Mouse (Mus musculus): ENCODE measurements around the gene E130311K13Rik. TPM values are rescaled to one million over a fixed set of nuclear protein-coding genes. Genes with fewer than 3 reads are reported as not detected.

Gene E130311K13Rik
- polyA plus RNA-seq (2015; fragmentation: Nextera tagmentation; extraction: Ambion mirVana), result 5.0 and 6.1 TPM in 2 replicates

GRCm38 (mm10) chr3:63928878-63929859, at the start of gene E130311K13Rik:
TSS of gene E130311K13Rik (minus strand) at chr3:63929472.
- peak; percentile 99 for ATAC-seq
- H3K36me3 ChIP-seq, result no peaks in the 10 kb centered on the region
- 6% methylated on average over 48 of the region's 48 CpGs for WGBS
- H3K9me3 ChIP-seq, result no peaks in the 10 kb centered on the region
- peak within 1 kb of the TSS; percentile 77 for H3K4me2 ChIP-seq (replicated peaks)
- peak within 1 kb of the TSS; percentile 51; the same call in 1 of the 2 replicates for H3K27ac ChIP-seq
- H3K4me3 ChIP-seq (replicated peaks), result peak within 1 kb of the TSS; percentile 70
- no peaks in the 10 kb centered on the region for H3K27me3 ChIP-seq (replicated peaks)
- no peaks in the 10 kb centered on the region for H3K4me1 ChIP-seq (replicated peaks)
- H3K9ac ChIP-seq, result peak within 1 kb of the TSS; percentile 90

- H3K4me3 ChIP-seq (replicated peaks), result no peak overlapping the region
Observed at GRCm38 (mm10) chr3:63977895-63978294, 48.6 kb upstream of the E130311K13Rik start.

GRCm38 (mm10) chr3:63975955-63976908, 47.0 kb upstream of the E130311K13Rik start, which contains the start of gene Gmps:
TSS of gene Gmps (plus strand) at chr3:63976106.
- peak; percentile 99 for ATAC-seq
- H3K9me3 ChIP-seq, result no peaks in the 10 kb centered on the region
- H3K4me2 ChIP-seq (replicated peaks), result peak within 1 kb of the TSS; percentile 72

More at GRCm38 (mm10) chr3:63977895-63978294, 48.6 kb upstream of the E130311K13Rik start:
- no peak overlapping the region for H3K27ac ChIP-seq
- H3K4me1 ChIP-seq (replicated peaks), result 0 out of 2 replicates have a peak, but pooled peaks cover 3% of the 10 kb centered on the region
- H3K9me3 ChIP-seq, result no peaks in the 10 kb centered on the region
- WGBS, result 67% methylated on average over 4 of the region's 4 CpGs
- 0 out of 2 replicates have a peak, but pooled peaks cover 9% of the 10 kb centered on the region for H3K36me3 ChIP-seq
- 0 out of 2 replicates have a peak overlapping the region, but pooled peaks have one; percentile 72 for H3K4me2 ChIP-seq (replicated peaks)
- H3K27me3 ChIP-seq (replicated peaks), result no peaks in the 10 kb centered on the region
- no peak overlapping the region for H3K9ac ChIP-seq
- no peak for ATAC-seq

GRCm38 (mm10) chr3:63965929-63966328, 36.7 kb upstream of the E130311K13Rik start:
- H3K4me1 ChIP-seq (replicated peaks), result 0 out of 2 replicates have a peak, but pooled peaks cover 4% of the 10 kb centered on the region
- H3K4me3 ChIP-seq (replicated peaks), result no peak overlapping the region
- no peak overlapping the region for H3K9ac ChIP-seq
- no peaks in the 10 kb centered on the region for H3K36me3 ChIP-seq
- 76% methylated on average over 2 of the region's 2 CpGs for WGBS
- ATAC-seq, result no peak
- no peak overlapping the region for H3K27ac ChIP-seq
- no peaks in the 10 kb centered on the region for H3K9me3 ChIP-seq
- no peak overlapping the region for H3K4me2 ChIP-seq (replicated peaks)
- H3K27me3 ChIP-seq (replicated peaks), result 0 out of 2 replicates have a peak, but pooled peaks cover 3% of the 10 kb centered on the region

More at GRCm38 (mm10) chr3:63975955-63976908, 47.0 kb upstream of the E130311K13Rik start, which contains the start of gene Gmps:
- H3K4me1 ChIP-seq (replicated peaks), result 0 out of 2 replicates have a peak, but pooled peaks cover 3% of the 10 kb centered on the region
- WGBS, result under 1% methylated on average over 67 of the region's 67 CpGs
- peak within 1 kb of the TSS; percentile 84 for H3K27ac ChIP-seq
- 0 out of 2 replicates have a peak, but pooled peaks cover 6% of the 10 kb centered on the region for H3K36me3 ChIP-seq
- peak within 1 kb of the TSS; percentile 84 for H3K9ac ChIP-seq
- no peaks in the 10 kb centered on the region for H3K27me3 ChIP-seq (replicated peaks)
- peak within 1 kb of the TSS; percentile 91 for H3K4me3 ChIP-seq (replicated peaks)

- no peak for ATAC-seq
- WGBS, result 79% methylated on average over 6 of the region's 6 CpGs
- 0 out of 2 replicates have a peak, but pooled peaks cover 4% of the 10 kb centered on the region for H3K4me1 ChIP-seq (replicated peaks)
- H3K4me2 ChIP-seq (replicated peaks), result peak overlapping the region; percentile 77
- 0 out of 2 replicates have a peak, but pooled peaks cover 3% of the 10 kb centered on the region for H3K27me3 ChIP-seq (replicated peaks)
- H3K36me3 ChIP-seq, result no peaks in the 10 kb centered on the region
- H3K27ac ChIP-seq, result no peak overlapping the region
- no peak overlapping the region for H3K9ac ChIP-seq
- no peaks in the 10 kb centered on the region for H3K9me3 ChIP-seq
- H3K4me3 ChIP-seq (replicated peaks), result peak overlapping the region; percentile 82
Observed at GRCm38 (mm10) chr3:63964922-63965249, 35.6 kb upstream of the E130311K13Rik start.

GRCm38 (mm10) chr3:63964100-63964921, 35.0 kb upstream of the E130311K13Rik start, which contains the start of gene Slc33a1:
TSS of gene Slc33a1 (minus strand) at chr3:63964768.
- H3K4me3 ChIP-seq (replicated peaks), result peak within 1 kb of the TSS; percentile 82
- no peaks in the 10 kb centered on the region for H3K36me3 ChIP-seq
- 0 out of 2 replicates have a peak, but pooled peaks cover 4% of the 10 kb centered on the region for H3K4me1 ChIP-seq (replicated peaks)
- under 1% methylated on average over 69 of the region's 69 CpGs for WGBS
- peak; percentile 95 for ATAC-seq
- H3K9ac ChIP-seq, result peak within 1 kb of the TSS; percentile 93
- H3K27me3 ChIP-seq (replicated peaks), result 0 out of 2 replicates have a peak, but pooled peaks cover 3% of the 10 kb centered on the region
- H3K4me2 ChIP-seq (replicated peaks), result peak within 1 kb of the TSS; percentile 77
- H3K27ac ChIP-seq, result peak within 1 kb of the TSS; percentile 91
- H3K9me3 ChIP-seq, result no peaks in the 10 kb centered on the region

- Histone ChIP-seq H3K9me3 (no peaks in the 10 kb centered on the region), H3K4me1 (replicated peaks) (0 out of 2 replicates have a peak, but pooled peaks cover 4% of the 10 kb centered on the region), H3K27ac (peak overlapping the region; percentile 91), H3K27me3 (replicated peaks) (0 out of 2 replicates have a peak, but pooled peaks cover 3% of the 10 kb centered on the region), H3K4me2 (replicated peaks) (peak overlapping the region; percentile 77), H3K36me3 (no peaks in the 10 kb centered on the region), H3K4me3 (replicated peaks) (peak overlapping the region; percentile 82), H3K9ac (peak overlapping the region; percentile 93)
- 5% methylated on average over 25 of the region's 25 CpGs for WGBS
- ATAC-seq, result no peak; the same call in 1 of the 2 replicates
Observed at GRCm38 (mm10) chr3:63963421-63964099, 34.3 kb upstream of the E130311K13Rik start.

GRCm38 (mm10) chr3:63949837-63950236, 20.6 kb upstream of the E130311K13Rik start:
- ATAC-seq, result no peak
- H3K4me2 ChIP-seq (replicated peaks), result no peak overlapping the region
- 85% methylated on average over 3 of the region's 3 CpGs for WGBS

GRCm38 (mm10) chr3:63941204-63941850, 12.1 kb upstream of the E130311K13Rik start:
- WGBS, result 81% methylated on average over 2 of the region's 2 CpGs
- H3K4me2 ChIP-seq (replicated peaks), result no peak overlapping the region
- H3K9ac ChIP-seq, result no peak overlapping the region
- H3K27ac ChIP-seq, result no peak overlapping the region
- H3K4me1 ChIP-seq (replicated peaks), result no peaks in the 10 kb centered on the region
- H3K27me3 ChIP-seq (replicated peaks), result no peaks in the 10 kb centered on the region
- no peaks in the 10 kb centered on the region for H3K9me3 ChIP-seq
- ATAC-seq, result no peak
- H3K36me3 ChIP-seq, result 0 out of 2 replicates have a peak, but pooled peaks cover 2% of the 10 kb centered on the region
- no peak overlapping the region for H3K4me3 ChIP-seq (replicated peaks)

More at GRCm38 (mm10) chr3:63949837-63950236, 20.6 kb upstream of the E130311K13Rik start:
- Histone ChIP-seq H3K9me3 (no peaks in the 10 kb centered on the region), H3K27ac (no peak overlapping the region), H3K9ac (no peak overlapping the region), H3K4me1 (replicated peaks) (no peaks in the 10 kb centered on the region), H3K36me3 (0 out of 2 replicates have a peak, but pooled peaks cover 3% of the 10 kb centered on the region), H3K4me3 (replicated peaks) (no peak overlapping the region), H3K27me3 (replicated peaks) (no peaks in the 10 kb centered on the region)

GRCm38 (mm10) chr3:63938928-63939327, 9.7 kb upstream of the E130311K13Rik start:
- Histone ChIP-seq H3K9ac (no peak overlapping the region), H3K4me2 (replicated peaks) (no peak overlapping the region), H3K9me3 (no peaks in the 10 kb centered on the region), H3K36me3 (no peaks in the 10 kb centered on the region), H3K4me1 (replicated peaks) (no peaks in the 10 kb centered on the region), H3K27ac (no peak overlapping the region), H3K27me3 (replicated peaks) (no peaks in the 10 kb centered on the region), H3K4me3 (replicated peaks) (no peak overlapping the region)
- 83% methylated on average over 2 of the region's 2 CpGs for WGBS
- no peak for ATAC-seq

All from intestine, embryonic 15.5 days (tissue).